Mouse (Mus musculus) kidney, postnatal 0 days (tissue): ENCODE data around the gene Eml2. TPM values are rescaled to one million over a fixed set of nuclear protein-coding genes. Genes with fewer than 3 reads are reported as not detected.

Experiments used
- ATAC-seq: fragments of 200-750 bp; cut with Nextera tagmentation; replicated peaks from 2 replicates; pipeline ENCODE4 v1.8.0; 2017; ENCODE audit warnings: low read depth, moderate number of reproducible peaks, moderate TSS enrichment, moderate library complexity; ENCODE audit not compliant: low FRiP score
- DNase-seq: peaks from one replicate; pipeline ENCODE4 v3.0.0-alpha.2; 2016; ENCODE audit warnings: low spot score
- H3K27ac ChIP-seq: fragments of 300-500 bp; sonication (generic); 2 replicates; pipeline ENCODE4 v1.5.1; 2014; ENCODE audit warnings: mild to moderate bottlenecking
- H3K27me3 ChIP-seq: fragments of 300-500 bp; sonication (generic); 2 replicates; pipeline ENCODE4 v1.6.1; 2014; ENCODE audit warnings: low read length, mixed read lengths; ENCODE audit not compliant: insufficient read depth
- H3K36me3 ChIP-seq: fragments of 300-500 bp; sonication (generic); 2 replicates; pipeline ENCODE4 v1.6.1; 2014; ENCODE audit warnings: low read length, mixed read lengths; ENCODE audit not compliant: insufficient read depth
- H3K4me1 ChIP-seq: fragments of 300-500 bp; sonication (generic); replicated peaks from 2 replicates; pipeline ENCODE4 v1.6.1; 2014; ENCODE audit warnings: antibody characterized with exemption, low read length, mixed read lengths; ENCODE audit not compliant: insufficient read depth
- H3K4me2 ChIP-seq: fragments of 300-500 bp; sonication (generic); 2 replicates; pipeline ENCODE4 v1.6.1; 2014; ENCODE audit warnings: mild to moderate bottlenecking, low read length, moderate library complexity, mixed read lengths
- H3K4me3 ChIP-seq: fragments of 300-500 bp; sonication (generic); replicated peaks from 2 replicates; pipeline ENCODE4 v1.5.1; 2014; ENCODE audit warnings: low read depth, low read length
- H3K9ac ChIP-seq: fragments of 300-500 bp; sonication (generic); 2 replicates; pipeline ENCODE4 v1.6.1; 2014; ENCODE audit warnings: low read depth, low read length
- H3K9me3 ChIP-seq: fragments of 300-500 bp; sonication (generic); replicated peaks from 2 replicates; pipeline ENCODE4 v1.6.1; 2016; ENCODE audit warnings: low read length, inconsistent platforms, mixed read lengths
- CTCF ChIP-seq: IDR thresholded peaks from 2 replicates; pipeline ENCODE4 v1.5.1; 2016; ENCODE audit warnings: antibody characterized with exemption, low read depth, mild to moderate bottlenecking, moderate library complexity
- WGBS: fragments of 180-500 bp; shearing (Covaris S2); extraction: QIAGEN DNeasy Blood & Tissue Kit; methylation state at CpG from one replicate; pipeline ENCODE4 v1.1.7; 2014; 5-methylcytosine and 5-hydroxymethylcytosine counted together
- polyA plus RNA-seq: library from polyadenylated mRNA; unstranded; fragments of >200 nt; fragmentation: Nextera tagmentation; extraction: Ambion mirVana; gene quantifications from 2 replicates; pipeline ENCODE4 v1.2.1, GENCODE M21; 2015

The Eml2 gene
- polyA plus RNA-seq, result 10.6 and 13.1 TPM in 2 replicates

GRCm38 (mm10) chr7:19175708-19176515 is at the start of gene Eml2:
TSS of gene Eml2 (plus strand) at chr7:19176421.
- Histone ChIP-seq H3K27ac (no peak within 1 kb of the TSS), H3K36me3 (no peaks in the 10 kb centered on the region), H3K27me3 (peaks cover 44% of the 10 kb centered on the region), H3K9ac (0 out of 2 replicates have a peak within 1 kb of the TSS, but pooled peaks have one; percentile 28), H3K4me3 (peak within 1 kb of the TSS; percentile 18), H3K4me2 (peak within 1 kb of the TSS; percentile 21), H3K9me3 (no peaks in the 10 kb centered on the region), H3K4me1 (peaks cover 15% of the 10 kb centered on the region)
- ATAC-seq (peak; percentile 9; the same call in 1 of the 2 replicates), DNase-seq (peak; percentile 70)
- no peak for TF ChIP-seq CTCF
- WGBS, result 2% methylated on average over 30 of the region's 30 CpGs

GRCm38 (mm10) chr7:19127744-19128143 is 48.5 kb upstream of the Eml2 start:
- ATAC-seq, result no peak
- no peak overlapping the region for H3K9ac ChIP-seq

GRCm38 (mm10) chr7:19129396-19129795 is 46.8 kb upstream of the Eml2 start:
- Histone ChIP-seq H3K4me3 (no peak overlapping the region), H3K36me3 (no peaks in the 10 kb centered on the region), H3K27ac (no peak overlapping the region), H3K9me3 (no peaks in the 10 kb centered on the region), H3K9ac (no peak overlapping the region), H3K4me1 (no peaks in the 10 kb centered on the region), H3K27me3 (no peaks in the 10 kb centered on the region), H3K4me2 (no peak overlapping the region)
- TF ChIP-seq CTCF, result no peak
- WGBS, result 95% methylated on average over 5 of the region's 5 CpGs
- DNase-seq (no peak), ATAC-seq (no peak)

More at GRCm38 (mm10) chr7:19127744-19128143, 48.5 kb upstream of the Eml2 start:
- H3K27ac ChIP-seq, result no peak overlapping the region
- 81% methylated on average over 5 of the region's 5 CpGs for WGBS
- no peaks in the 10 kb centered on the region for H3K27me3 ChIP-seq
- no peaks in the 10 kb centered on the region for H3K36me3 ChIP-seq
- H3K9me3 ChIP-seq, result no peaks in the 10 kb centered on the region
- no peak overlapping the region for H3K4me3 ChIP-seq
- DNase-seq, result no peak
- H3K4me1 ChIP-seq, result no peaks in the 10 kb centered on the region
- no peak overlapping the region for H3K4me2 ChIP-seq
- no peak for TF ChIP-seq CTCF

GRCm38 (mm10) chr7:19130657-19131056 is 45.6 kb upstream of the Eml2 start:
- H3K36me3 ChIP-seq, result peaks cover 6% of the 10 kb centered on the region
- peak; percentile 37; the same call in 1 of the 2 replicates for TF ChIP-seq CTCF
- H3K4me1 ChIP-seq, result no peaks in the 10 kb centered on the region
- ATAC-seq (no peak), DNase-seq (no peak)
- peak overlapping the region; percentile 26; the same call in 1 of the 2 replicates for H3K4me3 ChIP-seq
- no peaks in the 10 kb centered on the region for H3K27me3 ChIP-seq
- 0 out of 2 replicates have a peak overlapping the region, but pooled peaks have one; percentile 24 for H3K9ac ChIP-seq
- H3K27ac ChIP-seq, result peak overlapping the region; percentile 57
- WGBS, result 19% methylated on average over 4 of the region's 4 CpGs
- H3K4me2 ChIP-seq, result peak overlapping the region; percentile 54
- no peaks in the 10 kb centered on the region for H3K9me3 ChIP-seq

- Histone ChIP-seq H3K4me1 (no peaks in the 10 kb centered on the region), H3K27ac (peak overlapping the region; percentile 57), H3K36me3 (peaks cover 12% of the 10 kb centered on the region), H3K9ac (0 out of 2 replicates have a peak overlapping the region, but pooled peaks have one; percentile 24), H3K4me2 (peak overlapping the region; percentile 54), H3K9me3 (no peaks in the 10 kb centered on the region), H3K27me3 (no peaks in the 10 kb centered on the region), H3K4me3 (peak overlapping the region; percentile 29)
- WGBS, result under 1% methylated on average over 39 of the region's 39 CpGs
- TF ChIP-seq CTCF, result peak; percentile 89
- DNase-seq (peak; percentile 100), ATAC-seq (peak; percentile 99)
These were observed 44.8 kb upstream of the Eml2 start for GRCm38 (mm10) chr7:19131324-19131848.

- H3K36me3 ChIP-seq, result peaks cover 46% of the 10 kb centered on the region
- ATAC-seq, result no peak
These were observed 40.1 kb upstream of the Eml2 start for GRCm38 (mm10) chr7:19136168-19136567.

More at GRCm38 (mm10) chr7:19136168-19136567, 40.1 kb upstream of the Eml2 start:
- Histone ChIP-seq H3K27ac (no peak overlapping the region), H3K4me1 (no peaks in the 10 kb centered on the region), H3K27me3 (no peaks in the 10 kb centered on the region), H3K4me3 (no peak overlapping the region), H3K9ac (no peak overlapping the region), H3K4me2 (no peak overlapping the region), H3K9me3 (no peaks in the 10 kb centered on the region)
- WGBS, result 91% methylated on average over 13 of the region's 13 CpGs
- no peak for DNase-seq
- no peak for TF ChIP-seq CTCF
